Mouse (Mus musculus) heart, adult 2 months (tissue): ENCODE data around the gene Slc30a9. TPM values are rescaled to one million over a fixed set of nuclear protein-coding genes. Genes with fewer than 3 reads are reported as not detected.

Source experiments
- DNase-seq, 2 experiments: peaks; one replicate each; pipeline ENCODE4 v3.0.0; 2021
- H3K27ac ChIP-seq: fragments of 200-600 bp; 2 replicates; pipeline ENCODE4 v1.8.1; 2022
- H3K27me3 ChIP-seq: fragments of 200-500 bp; 2 replicates; pipeline ENCODE4 v1.6.1; 2012; ENCODE audit warnings: mild to moderate bottlenecking, low read length, inconsistent platforms, mixed read lengths; ENCODE audit not compliant: control insufficient read depth, insufficient read depth
- H3K36me3 ChIP-seq: fragments of 200-500 bp; 2 replicates; pipeline ENCODE4 v1.6.1; 2012; ENCODE audit warnings: low read length, inconsistent platforms; ENCODE audit not compliant: control insufficient read depth, insufficient read depth
- H3K4me1 ChIP-seq: fragments of 200-500 bp; 2 replicates; pipeline ENCODE4 v1.6.1; 2011; ENCODE audit warnings: low read length; ENCODE audit not compliant: control insufficient read depth, insufficient read depth
- H3K4me3 ChIP-seq: fragments of 200-600 bp; 2 replicates; pipeline ENCODE4 v1.8.1; 2022
- H3K79me2 ChIP-seq: fragments of 200-500 bp; replicated peaks from 2 replicates; pipeline ENCODE4 v1.6.1; 2012; ENCODE audit warnings: mild to moderate bottlenecking, inconsistent platforms, low read length, moderate library complexity, mixed read lengths; ENCODE audit not compliant: control insufficient read depth, insufficient read depth
- H3K9ac ChIP-seq: fragments of 200-500 bp; 2 replicates; pipeline ENCODE4 v1.6.1; 2012; ENCODE audit warnings: low read depth, mild to moderate bottlenecking, control low read depth, inconsistent platforms, low read length, mixed read lengths
- CTCF ChIP-seq: fragments of 200-600 bp; IDR thresholded peaks from 2 replicates; pipeline ENCODE4 v1.8.1; 2022; ENCODE audit warnings: antibody characterized with exemption, mild to moderate bottlenecking, moderate library complexity
- EP300 ChIP-seq: fragments of 200-500 bp; IDR thresholded peaks from 2 replicates; pipeline ENCODE4 v1.6.1; 2011; ENCODE audit warnings: low read depth, low read length, control low read depth; ENCODE audit not compliant: insufficient read depth
- POLR2A ChIP-seq: fragments of 200-500 bp; IDR thresholded peaks from 2 replicates; pipeline ENCODE4 v1.6.1; 2011; ENCODE audit warnings: mild to moderate bottlenecking, low read depth, low read length, control low read depth; ENCODE audit not compliant: insufficient read depth
- WGBS: fragments of 180-500 bp; shearing (Covaris S2); methylation state at CpG from one replicate; pipeline ENCODE4 v1.1.7; 2018; 5-methylcytosine and 5-hydroxymethylcytosine counted together
- intact Hi-C: fragments of 180-260 bp; cut with DNase I; formaldehyde crosslinking; loops from one replicate; pipeline ENCODE4 v1.15.1; 2025
- polyA plus RNA-seq: library from polyadenylated mRNA; depleted of rRNA; stranded (reverse); fragments of >200 nt; gene quantifications from 2 replicates; pipeline ENCODE4 v1.2.3, GENCODE M21; 2012
- total RNA-seq, 2 experiments: library from RNA; stranded (reverse); gene quantifications; 2 replicates each; pipeline ENCODE4 v1.2.3; 2021

Gene Slc30a9
- total and polyA plus RNA-seq, 3 experiments: 36.2 to 171 (median 156) TPM

GRCm38 (mm10) chr5:67296171-67296570 lies 10.6 kb upstream of the Slc30a9 start:
- Histone ChIP-seq H3K27ac (no peak overlapping the region), H3K27me3 (no peaks in the 10 kb centered on the region), H3K4me1 (no peaks in the 10 kb centered on the region; the same call in 1 of the 2 replicates), H3K79me2 (no peaks in the 10 kb centered on the region), H3K36me3 (no peaks in the 10 kb centered on the region), H3K9ac (no peak overlapping the region), H3K4me3 (no peak overlapping the region)
- DNase-seq: no peak
- intact Hi-C loops: no loop called here
- no peak for TF ChIP-seq EP300
- TF ChIP-seq POLR2A: no peak
- TF ChIP-seq CTCF: no peak
- WGBS: 90% methylated on average over 1 of the region's 1 CpGs

GRCm38 (mm10) chr5:67297026-67297813 lies 9.5 kb upstream of the Slc30a9 start:
- no peak for TF ChIP-seq POLR2A
- no peak for TF ChIP-seq CTCF
- TF ChIP-seq EP300: no peak
- Histone ChIP-seq H3K79me2 (no peaks in the 10 kb centered on the region), H3K9ac (no peak overlapping the region), H3K36me3 (no peaks in the 10 kb centered on the region), H3K27ac (no peak overlapping the region), H3K4me3 (no peak overlapping the region), H3K27me3 (no peaks in the 10 kb centered on the region), H3K4me1 (no peaks in the 10 kb centered on the region; the same call in 1 of the 2 replicates)
- intact Hi-C loops: no loop called here
- 79% methylated on average over 5 of the region's 5 CpGs for whole genome bisulfite sequencing
- no peak for DNase-seq

GRCm38 (mm10) chr5:67299847-67300412 lies 6.8 kb upstream of the Slc30a9 start:
- Histone ChIP-seq H3K4me1 (no peaks in the 10 kb centered on the region; the same call in 1 of the 2 replicates), H3K36me3 (no peaks in the 10 kb centered on the region), H3K4me3 (no peak overlapping the region), H3K27me3 (no peaks in the 10 kb centered on the region), H3K27ac (no peak overlapping the region), H3K79me2 (no peaks in the 10 kb centered on the region), H3K9ac (no peak overlapping the region)
- no peak for TF ChIP-seq EP300
- DNase-seq: no peak
- WGBS: 94% methylated on average over 6 of the region's 6 CpGs
- intact Hi-C loops: no loop called here

- WGBS: 96% methylated on average over 8 of the region's 8 CpGs
- DNase-seq: no peak
- Histone ChIP-seq H3K27me3 (no peaks in the 10 kb centered on the region), H3K79me2 (no peaks in the 10 kb centered on the region), H3K9ac (no peak overlapping the region), H3K4me3 (no peak overlapping the region), H3K36me3 (no peaks in the 10 kb centered on the region), H3K4me1 (no peaks in the 10 kb centered on the region; the same call in 1 of the 2 replicates), H3K27ac (no peak overlapping the region)
- TF ChIP-seq POLR2A (no peak), EP300 (no peak), CTCF (no peak)
- intact Hi-C loops: no loop called here
These were observed 5.7 kb upstream of the Slc30a9 start for GRCm38 (mm10) chr5:67300926-67301597.

- TF ChIP-seq EP300: no peak
- TF ChIP-seq POLR2A: no peak
- no peak for TF ChIP-seq CTCF
These were observed 4.9 kb upstream of the Slc30a9 start for GRCm38 (mm10) chr5:67301722-67302331.

GRCm38 (mm10) chr5:67303816-67304215 lies 2.9 kb upstream of the Slc30a9 start:
- Histone ChIP-seq H3K36me3 (peaks cover 7% of the 10 kb centered on the region), H3K4me3 (no peak overlapping the region), H3K27ac (no peak overlapping the region), H3K27me3 (no peaks in the 10 kb centered on the region), H3K9ac (no peak overlapping the region), H3K4me1 (peaks cover 1% of the 10 kb centered on the region; the same call in 1 of the 2 replicates), H3K79me2 (peaks cover 5% of the 10 kb centered on the region)
- WGBS: 50% methylated on average over 1 of the region's 1 CpGs
- no peak for TF ChIP-seq CTCF
- no peak for TF ChIP-seq EP300
- intact Hi-C loops: no loop called here
- no peak for DNase-seq

More at GRCm38 (mm10) chr5:67301722-67302331, 4.9 kb upstream of the Slc30a9 start:
- Histone ChIP-seq H3K79me2 (no peaks in the 10 kb centered on the region), H3K27ac (no peak overlapping the region), H3K4me3 (no peak overlapping the region), H3K4me1 (no peaks in the 10 kb centered on the region; the same call in 1 of the 2 replicates), H3K27me3 (no peaks in the 10 kb centered on the region), H3K36me3 (no peaks in the 10 kb centered on the region), H3K9ac (no peak overlapping the region)
- DNase-seq: no peak
- WGBS: 62% methylated on average over 8 of the region's 8 CpGs
- intact Hi-C loops: no loop called here
